Mouse (Mus musculus): ENCODE measurements around the gene Zar1.
"Not testable (repeated sequence)": the region's sequence is repeated elsewhere in the genome, so short reads cannot be mapped to it uniquely, and the experiment has no call there.

Zar1 gene

DNA sequence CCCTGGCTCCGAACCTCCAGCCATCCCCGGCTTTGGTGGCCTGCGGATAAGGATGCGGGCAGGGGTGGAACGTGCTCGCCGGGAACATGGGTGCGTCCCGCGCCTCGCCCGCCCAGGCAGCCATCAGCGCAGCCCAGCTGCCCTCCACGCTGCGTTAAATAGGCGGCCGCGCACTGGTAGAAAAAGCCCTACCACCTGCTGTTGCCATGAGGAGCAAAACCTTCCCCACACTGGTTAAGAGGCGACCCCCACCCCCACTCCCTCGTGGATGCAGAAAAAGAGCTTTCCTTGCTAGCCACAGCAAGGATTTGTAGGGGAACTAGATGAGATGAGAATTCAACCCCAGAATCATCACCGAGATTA lies at the start of gene Zar1:
Zar1 (minus strand) TSS at position 285 of the 363 bp plus-strand sequence.
- in situ Hi-C loops (cut with MboI, MseI): loop anchor here (5.0 kb wide), 1 partner anchor 431 kb away; no protein-coding TSS in a partner anchor

DNA sequence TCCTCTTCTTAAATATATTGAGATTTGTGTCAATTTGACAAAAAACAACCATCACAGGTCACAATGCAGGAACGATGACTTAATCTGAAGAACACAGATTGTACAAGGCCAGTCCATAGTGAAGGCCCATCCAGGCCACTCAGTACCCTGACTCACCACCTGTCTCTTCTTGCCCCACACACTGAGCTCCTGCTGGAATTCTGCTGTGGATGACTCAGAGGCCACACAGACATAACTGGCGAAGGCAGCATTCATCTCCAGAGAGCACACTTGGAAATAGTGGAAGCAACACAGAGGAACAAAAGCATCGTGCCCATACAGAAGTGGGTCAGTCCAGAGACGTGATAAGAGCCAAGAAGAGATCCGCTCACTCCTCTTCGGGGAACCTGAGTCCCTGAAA lies 49.0 kb upstream of the Zar1 start:
- in situ Hi-C loops (cut with MboI, MseI): loop anchor here (25.0 kb wide), 1 partner anchor 1907 kb away; the partner anchor contains the start of genes Fip1l1 and Scfd2

DNA sequence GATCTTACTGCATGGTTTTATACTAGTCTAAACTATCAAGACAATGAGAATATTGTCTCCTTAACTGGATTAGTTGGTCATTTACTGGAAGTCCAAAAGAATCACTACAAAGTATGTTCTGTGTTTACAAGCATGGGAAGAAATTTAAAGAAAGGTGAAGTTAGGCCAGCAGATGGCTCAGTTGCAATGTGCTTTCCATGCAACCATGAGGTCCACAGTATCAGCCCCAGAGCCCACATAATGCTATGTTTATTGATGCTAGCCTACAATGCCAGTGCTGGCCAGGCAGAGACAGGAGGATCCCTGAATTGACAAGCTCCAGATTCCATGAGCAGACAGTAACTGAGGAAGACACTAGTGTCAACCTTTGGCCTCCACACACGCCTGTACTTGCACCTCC lies 40.0 kb upstream of the Zar1 start:
- in situ Hi-C loops (cut with MboI, MseI): no loop called here

DNA sequence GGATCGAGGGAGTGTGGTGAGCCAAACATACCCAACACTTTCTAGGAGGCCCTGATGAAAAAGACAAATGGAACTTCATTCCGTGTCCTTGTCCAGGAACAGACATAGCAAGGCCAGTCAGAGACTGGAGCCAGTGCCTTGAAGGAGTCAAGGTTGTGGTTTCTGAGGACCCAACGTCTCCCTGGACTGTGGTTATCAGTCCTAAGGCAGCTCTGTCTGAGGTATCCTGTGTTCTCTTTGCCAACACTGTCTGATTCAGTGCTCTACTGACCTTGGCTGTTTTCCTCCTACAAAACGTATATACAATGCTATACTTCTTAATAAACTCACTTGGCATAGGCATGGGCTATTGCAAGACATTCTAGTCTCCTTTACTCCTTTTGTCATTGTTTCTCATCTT lies 36.4 kb upstream of the Zar1 start:
- in situ Hi-C loops (cut with MboI, MseI): no loop called here

DNA sequence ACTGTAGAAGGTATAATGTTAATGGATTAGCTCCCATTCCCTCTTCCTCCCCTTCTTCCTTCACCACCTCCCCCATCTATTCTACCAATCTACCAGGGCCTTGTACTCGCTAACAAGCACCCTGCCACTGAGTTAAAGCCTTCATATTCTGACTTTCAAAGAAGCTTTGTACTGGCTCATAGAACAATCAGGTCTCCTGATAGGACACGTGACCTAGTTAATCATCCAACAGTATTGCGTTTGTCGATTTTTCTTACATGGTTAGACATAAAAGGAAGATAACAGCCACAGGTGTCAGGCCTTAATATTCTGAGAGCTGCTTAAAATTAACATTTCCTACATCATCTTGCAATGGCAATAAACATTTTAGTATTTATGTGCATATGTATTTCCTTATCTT lies 22.1 kb upstream of the Zar1 start:
- in situ Hi-C loops (cut with MboI, MseI): no loop called here

DNA sequence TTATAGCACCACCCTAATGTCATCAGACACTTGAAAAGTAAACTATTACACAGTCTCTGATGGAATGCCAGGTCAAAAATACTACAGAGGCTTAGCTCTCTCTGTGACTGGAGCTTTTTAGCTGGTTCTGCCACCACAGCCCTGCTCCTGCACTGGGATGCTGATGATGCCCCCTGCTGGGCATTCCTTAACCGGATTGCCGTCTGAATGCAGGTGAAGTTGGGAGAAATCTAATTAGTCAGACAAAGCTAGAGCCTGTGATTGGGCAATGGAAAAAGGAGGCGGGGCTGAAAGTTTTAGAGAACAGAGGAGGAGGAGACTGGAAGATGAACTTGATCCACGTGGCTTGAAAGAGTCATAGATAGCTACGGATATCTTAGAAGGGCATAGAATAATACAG lies 20.0 kb upstream of the Zar1 start:
- in situ Hi-C loops (cut with MboI, MseI): no loop called here

DNA sequence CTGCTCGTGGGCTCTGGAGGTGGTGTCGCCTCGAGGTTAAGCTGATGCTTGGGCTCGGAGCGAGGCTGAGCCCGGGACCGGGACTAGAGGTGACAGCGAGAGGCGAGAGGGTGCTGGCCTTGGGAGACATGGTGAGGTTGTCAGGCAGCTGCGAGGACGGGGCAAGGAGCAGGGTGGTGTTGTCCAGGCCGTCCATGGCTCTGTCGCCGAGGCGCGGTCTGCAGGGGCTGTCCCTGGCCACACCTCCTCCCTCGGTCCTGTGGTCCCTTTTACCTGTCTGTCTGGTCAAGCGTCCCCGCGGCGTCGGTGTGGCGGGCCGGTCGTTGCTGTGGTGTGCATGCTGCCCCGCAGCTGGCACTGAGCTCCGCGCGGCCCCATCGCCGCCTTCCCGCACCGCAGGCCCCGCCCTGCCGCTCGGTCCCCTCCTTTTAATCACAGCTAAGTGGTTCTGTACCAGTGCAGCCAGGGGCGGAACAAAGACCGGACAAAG lies 6.2 kb upstream of the Zar1 start, which contains the start of gene Gm5868:
Gm5868 (minus strand) TSS at position 360 of the 490 bp plus-strand sequence.
- in situ Hi-C loops (cut with MboI, MseI): no loop called here

DNA sequence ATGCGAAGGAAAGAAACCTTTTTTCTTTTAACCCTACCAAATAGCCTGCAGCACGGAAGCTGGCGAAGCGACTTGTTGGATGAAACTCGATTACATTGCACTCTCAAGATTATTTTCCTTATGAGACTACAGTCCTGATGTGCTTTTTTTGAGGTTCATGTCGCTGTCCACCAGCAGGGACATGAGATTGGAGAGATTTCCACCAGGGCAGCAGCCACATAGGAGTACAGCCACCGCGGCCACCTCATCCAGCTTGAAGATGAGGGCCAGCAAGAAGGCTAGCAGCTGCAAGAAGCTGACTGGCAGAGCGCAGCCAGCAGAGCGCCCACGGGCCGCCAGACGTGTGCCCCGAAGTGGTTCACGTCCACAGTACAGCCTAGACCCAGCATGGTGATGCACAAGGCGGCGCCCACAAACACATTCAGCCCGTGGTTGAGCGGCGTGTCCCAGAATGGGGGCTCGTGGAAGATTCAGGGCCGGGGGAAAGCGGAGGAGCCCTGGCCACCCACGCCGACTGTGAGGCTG lies 5.7 kb upstream of the Zar1 start:
- in situ Hi-C loops (cut with MboI, MseI): not testable (repeated sequence)

DNA sequence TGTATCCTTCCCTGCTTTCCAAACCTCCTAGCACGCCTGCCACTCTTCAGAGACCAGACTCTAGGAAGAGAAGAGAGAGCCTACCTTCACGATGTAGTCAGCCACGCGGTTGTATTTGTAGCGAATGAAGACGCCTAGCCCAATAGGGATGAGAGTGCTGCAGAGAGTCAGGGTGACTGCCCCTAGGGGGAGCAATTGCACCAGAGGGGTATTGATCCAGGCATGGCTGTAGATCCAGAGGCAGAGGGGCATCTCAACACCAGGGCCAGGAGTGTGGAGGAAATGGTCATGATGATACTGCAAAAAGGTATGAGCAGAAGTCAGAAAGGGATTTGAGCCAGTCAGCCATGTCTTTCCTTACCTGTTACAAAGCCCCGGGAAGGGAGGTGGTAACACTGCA lies 5.1 kb upstream of the Zar1 start:
- in situ Hi-C loops (cut with MboI, MseI): not testable (repeated sequence)

DNA sequence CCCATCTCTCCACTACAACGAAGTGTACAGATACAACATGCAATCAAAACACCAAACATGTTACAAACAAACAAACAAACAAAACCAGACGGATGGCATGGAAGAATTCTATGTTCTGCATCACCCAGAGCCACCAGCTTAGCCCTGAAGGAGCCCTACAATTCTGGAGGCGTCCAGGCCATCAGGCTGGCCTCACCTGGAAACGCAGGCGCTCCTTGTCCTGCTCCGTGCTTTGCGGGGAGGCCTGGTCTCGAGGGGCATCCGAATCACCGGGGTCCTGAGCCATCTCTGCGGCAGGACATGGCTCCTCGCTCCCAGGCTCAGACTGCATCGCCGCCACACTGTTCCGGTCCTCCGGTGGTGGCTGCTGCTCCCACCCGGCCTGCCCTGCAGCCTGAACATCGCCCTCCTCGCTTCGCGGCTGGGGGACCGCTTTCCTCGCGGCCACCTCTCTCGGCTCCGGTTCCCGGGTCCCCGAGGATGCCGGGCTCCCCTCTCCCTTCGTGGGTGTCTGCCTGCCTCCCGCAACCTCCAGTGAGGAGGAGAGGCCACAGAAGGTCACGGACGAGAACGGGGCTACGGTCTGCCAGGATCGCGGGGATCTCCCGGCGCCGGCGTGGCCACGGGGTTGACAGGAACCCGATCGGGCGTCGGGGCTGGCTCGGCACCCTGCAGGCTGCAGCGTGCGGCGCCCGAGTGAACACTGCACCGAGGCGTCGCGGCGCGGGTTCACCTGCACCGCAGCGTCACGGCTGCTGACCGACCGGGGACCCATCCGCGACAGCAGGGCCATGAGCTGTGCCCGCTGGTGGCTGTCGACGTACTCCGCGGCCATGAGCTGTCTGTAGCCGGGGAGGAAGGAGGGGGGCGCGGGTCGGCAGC lies 725 bp downstream of the Zar1 start:
- in situ Hi-C loops (cut with MboI, MseI): loop anchor here (5.0 kb wide), 1 partner anchor 432 kb away; no protein-coding TSS in a partner anchor

DNA sequence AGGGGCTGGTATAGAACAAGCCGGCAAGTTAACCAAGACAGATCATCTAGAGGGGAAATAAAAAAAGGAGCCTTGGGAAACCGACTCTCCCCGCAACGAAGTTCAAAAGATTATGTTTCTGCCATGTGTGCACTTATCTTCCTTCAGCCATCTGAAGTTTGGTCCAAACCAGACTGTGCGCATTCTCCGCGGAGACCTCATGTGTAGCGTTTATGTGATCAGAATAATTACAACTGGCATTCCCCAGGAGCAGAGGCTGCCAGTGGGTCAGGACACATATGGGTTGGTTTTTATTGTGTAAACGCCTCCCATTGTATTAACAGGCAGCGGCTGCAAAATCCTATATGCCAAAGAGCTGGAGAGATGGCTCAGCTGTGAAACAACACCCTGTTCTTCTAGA lies 1.5 kb downstream of the Zar1 start:
- in situ Hi-C loops (cut with MboI, MseI): loop anchor here (5.0 kb wide), 1 partner anchor 67 kb away; no protein-coding TSS in a partner anchor

DNA sequence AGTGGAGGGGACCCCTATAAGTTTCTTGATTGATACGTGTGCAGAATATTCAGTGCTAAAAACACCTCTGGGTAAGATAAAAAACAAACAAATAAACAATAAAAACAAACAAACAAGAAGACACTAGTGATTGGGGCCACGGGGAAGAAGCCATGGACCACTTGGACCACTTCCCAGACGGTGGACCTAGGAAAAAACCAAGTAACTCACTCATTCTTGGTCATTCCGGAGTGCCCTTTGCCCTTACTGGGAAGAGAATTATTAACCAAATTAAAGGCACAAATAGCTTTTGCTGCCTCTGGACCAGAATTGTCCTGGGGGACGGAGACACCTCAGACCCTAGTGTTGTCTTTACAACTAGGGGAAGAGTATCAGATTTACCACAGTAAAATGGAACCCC lies 15.4 kb downstream of the Zar1 start:
- in situ Hi-C loops (cut with MboI, MseI): no loop called here

DNA sequence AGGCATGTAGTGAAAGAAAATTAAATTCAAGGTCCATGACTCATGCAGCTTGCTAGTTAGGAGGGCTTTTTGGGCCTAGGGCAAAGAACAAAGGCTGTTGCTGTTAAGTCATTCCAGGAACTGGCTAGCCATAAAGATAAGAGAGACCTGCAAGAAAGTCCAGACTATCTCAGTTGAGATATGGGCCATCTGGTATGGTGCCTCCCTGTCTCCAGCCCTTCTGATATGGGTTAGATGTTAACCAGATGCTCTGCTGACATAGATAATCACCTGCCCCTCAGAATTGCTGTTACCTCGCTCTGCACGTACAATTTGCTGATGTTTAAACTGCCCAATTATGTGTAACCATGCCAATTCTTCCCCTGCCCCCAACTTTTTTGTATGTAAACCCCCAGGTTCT lies 17.9 kb downstream of the Zar1 start:
- in situ Hi-C loops (cut with MboI, MseI): not testable (repeated sequence)

DNA sequence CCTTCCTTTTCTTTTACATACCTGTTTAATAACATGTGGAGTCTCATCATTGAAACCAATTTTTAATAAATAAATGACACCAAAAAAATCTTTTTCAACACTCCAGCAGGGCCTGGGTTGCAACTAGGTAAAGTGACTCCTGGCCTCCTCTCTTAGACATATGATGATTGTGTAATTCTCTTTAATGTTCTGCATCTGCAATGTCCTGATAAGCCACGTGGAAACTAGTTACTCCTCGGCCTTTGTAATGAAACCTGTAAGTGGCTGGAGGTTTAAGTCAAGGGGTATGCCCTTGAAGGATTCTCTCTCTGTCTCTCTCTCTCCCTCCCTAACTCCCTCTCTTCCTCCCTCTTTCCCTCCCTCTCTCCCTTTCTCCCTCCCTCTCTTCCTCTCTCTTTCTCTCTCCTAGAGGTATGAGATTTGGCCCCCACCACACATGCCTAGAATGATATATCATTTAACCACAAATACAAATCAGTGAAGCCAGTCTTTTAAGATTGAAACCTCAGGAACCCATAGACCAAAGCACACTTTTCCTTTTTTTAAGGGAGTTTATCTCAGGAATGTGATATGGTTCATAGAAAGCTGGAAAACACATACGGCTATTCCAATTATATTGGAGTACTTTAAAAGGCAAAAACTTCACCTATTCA lies 20.0 kb downstream of the Zar1 start:
- in situ Hi-C loops (cut with MboI, MseI): no loop called here

DNA sequence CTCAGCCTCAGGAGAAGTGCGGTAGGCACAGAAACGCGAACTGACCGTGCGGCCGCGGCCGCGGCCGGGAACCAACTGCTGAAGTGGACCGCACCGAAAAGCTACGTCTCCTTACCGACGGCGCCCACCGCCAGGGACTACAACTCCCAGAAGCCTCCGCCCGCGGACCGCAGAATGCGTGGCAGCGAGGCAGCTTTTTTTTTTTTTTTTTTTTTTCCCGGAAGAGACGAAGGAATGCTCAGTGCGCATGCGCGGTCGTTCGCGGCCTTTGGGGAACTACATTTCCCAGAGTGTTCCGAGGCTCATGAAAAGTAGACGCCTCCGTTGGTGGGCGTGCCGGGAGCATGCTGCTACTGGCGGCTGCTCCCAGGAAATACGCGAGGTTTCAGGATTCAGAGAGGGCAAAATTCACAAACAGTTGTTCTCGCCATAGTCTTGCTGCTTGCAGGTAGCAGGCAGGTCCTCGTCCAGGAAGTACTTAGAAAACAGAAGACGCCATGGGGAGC lies 21.5 kb downstream of the Zar1 start, which contains the start of gene Nfxl1:
Nfxl1 (minus strand) TSS at position 141 of the 506 bp plus-strand sequence.
- in situ Hi-C loops (cut with MboI, MseI): loop anchor here (5.0 kb wide), 1 partner anchor 78 kb away; no protein-coding TSS in a partner anchor

DNA sequence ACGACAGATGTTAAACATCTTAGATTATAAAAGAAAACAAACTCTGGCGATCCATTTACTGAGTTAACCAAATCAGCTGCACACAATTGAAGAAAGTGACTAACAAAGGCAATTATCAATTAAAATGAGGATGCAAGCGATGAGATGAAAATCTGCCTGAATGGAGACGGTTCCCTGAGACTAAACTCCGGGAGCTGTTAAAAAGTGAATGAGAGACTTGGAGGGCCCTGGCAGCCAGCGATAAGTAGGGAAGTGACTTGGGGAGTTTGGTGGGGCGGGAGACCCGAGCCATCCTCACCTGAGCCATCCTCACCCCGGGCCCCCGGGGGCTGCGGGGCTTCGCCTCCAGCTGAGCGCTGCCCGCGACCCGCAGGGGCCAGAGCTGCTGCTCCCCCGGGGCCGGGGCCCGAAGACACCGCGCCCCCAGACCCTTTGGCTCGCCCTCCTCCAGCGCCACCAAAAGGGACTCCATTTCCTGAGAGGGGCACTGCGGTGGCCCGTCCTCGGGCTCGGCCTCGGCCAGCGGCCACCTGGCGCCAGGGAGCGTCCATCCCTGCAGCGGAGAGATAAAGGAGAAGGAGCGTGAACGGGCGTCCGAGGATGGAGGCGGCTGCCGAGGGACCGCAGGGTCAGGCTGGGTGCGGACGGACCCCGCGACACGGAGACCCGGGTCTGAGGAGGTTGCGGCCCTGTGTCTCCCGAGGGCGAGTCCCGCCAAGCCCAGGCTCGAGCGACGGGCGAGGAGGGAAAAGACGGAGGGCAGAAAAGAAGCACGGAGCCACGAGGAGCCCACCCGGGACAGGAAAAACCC lies 22.1 kb downstream of the Zar1 start:
- in situ Hi-C loops (cut with MboI, MseI): loop anchor here (5.0 kb wide), 1 partner anchor 78 kb away; no protein-coding TSS in a partner anchor

DNA sequence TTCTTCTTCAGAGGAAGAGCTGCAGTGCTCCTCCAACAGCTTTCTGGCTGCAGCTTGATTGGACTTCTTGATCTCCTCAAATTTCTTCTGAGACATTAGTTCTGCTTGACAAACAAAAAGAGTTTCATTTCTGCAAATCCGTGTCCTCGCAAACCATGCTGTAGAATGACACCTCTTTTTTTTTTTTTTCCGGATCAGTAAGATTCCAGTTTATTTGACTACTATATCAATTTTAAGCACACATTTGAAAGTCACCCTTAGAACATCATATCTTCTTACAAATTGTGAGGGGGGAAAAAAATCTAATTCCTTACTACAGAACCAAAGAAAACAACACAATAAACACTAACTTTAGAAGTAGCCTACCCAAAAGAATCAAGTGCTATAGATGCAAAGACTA lies 24.8 kb downstream of the Zar1 start:
- in situ Hi-C loops (cut with MboI, MseI): loop anchor here (5.0 kb wide), 1 partner anchor 81 kb away; no protein-coding TSS in a partner anchor

DNA sequence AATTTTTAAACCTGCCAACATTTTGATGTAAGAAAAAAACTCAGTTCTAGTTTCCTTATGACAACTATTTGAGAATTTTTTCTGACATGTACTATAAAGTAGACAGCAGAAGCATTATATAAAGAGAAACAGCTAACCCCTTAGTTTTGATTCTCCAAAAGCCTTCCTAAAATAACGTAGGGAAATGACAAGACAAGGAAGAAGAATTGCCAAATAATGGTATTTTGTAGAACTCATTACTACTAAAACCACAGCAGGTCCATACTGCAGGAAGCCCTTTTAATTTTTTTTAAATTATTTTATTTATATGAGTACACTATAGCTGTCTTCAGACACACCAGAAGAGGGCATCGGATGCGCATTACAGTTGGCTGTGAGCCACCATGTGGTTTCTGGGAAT lies 29.8 kb downstream of the Zar1 start:
- in situ Hi-C loops (cut with MboI, MseI): no loop called here

DNA sequence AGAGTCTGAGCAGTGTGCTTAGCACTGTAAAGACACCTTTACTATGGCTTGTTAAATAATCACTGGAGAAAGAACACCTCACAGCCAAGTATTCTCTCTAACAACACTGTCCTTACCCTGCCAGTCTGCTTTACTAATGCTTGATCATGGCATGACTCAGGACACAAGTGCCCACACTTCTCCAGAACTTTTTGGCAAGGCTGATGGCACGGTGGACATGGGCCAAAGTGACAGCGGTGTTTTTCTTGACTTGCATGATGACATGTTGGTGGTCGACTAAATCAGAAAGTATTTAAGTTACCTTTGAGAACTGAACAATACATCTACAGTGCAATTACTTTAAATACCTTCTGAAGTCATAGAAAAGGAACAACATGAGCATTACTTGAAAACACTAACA lies 52.2 kb downstream of the Zar1 start:
- in situ Hi-C loops (cut with MboI, MseI): no loop called here

Measured in regulatory T cell (primary cell).